Mouse (Mus musculus) left cerebral cortex, adult 18-20 months (tissue): ENCODE results near the gene Uimc1. TPM values are rescaled to one million over a fixed set of nuclear protein-coding genes. Genes with fewer than 3 reads are reported as not detected.
A peak's percentile ranks its signal among the peaks of the same experiment; 100 is the strongest.

Source experiments
- DNase-seq, 2 experiments: peaks; one replicate each; pipeline ENCODE4 v3.0.0; 2021 to 2022; ENCODE audit warnings: low spot score in 2 of 2, mixed read lengths in 1 of 2
- total RNA-seq, 2 experiments: library from RNA; stranded (reverse); gene quantifications; 2 replicates each; pipeline ENCODE4 v1.2.3; 2021

Uimc1 gene
- total RNA-seq, 2 experiments from 2014 or later = 22.0 to 25.5 TPM

- DNase-seq = peak in 1 of 2 experiments; percentile 13
These were observed 42.1 kb downstream of the Uimc1 start for GRCm38 (mm10) chr13:55058042-55058441.

DNA sequence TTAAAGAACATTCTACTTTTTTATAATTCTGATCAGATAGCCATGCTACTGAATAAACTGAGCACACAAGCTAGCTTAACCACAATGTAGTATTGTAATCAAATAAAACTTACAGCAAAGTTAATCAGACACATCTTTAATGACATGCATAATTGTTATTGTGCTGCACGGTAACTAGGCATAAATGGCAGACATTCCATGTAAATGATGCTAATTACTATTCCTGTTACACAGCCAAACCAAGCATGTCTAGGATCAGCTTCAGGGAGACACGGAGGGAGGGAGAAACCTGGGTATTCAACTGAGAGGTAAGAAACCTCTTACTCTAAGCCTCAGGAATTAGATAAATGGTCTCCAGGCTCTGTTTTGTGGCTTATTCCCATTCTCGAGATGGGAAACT, 52.4 kb downstream of the Uimc1 start:
- no peak for DNase-seq

DNA sequence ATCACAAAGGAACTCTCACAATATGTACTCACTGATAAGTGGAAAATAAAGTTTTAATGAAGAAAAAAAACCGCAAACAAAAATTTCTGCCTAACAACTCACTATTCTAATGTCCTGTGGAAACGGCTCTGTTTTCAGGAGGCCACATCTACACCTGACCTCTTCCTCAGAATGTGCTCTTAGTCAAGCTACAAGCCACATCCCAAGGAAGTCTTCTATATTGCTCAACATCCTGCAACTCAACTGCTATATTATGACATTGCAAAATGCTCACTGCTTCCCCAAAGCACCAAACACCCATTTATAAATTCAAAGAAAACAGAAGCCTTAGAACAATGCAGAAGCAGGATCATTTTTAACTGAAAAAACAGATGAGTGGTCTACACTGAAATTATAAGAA, 60.1 kb downstream of the Uimc1 start:
- no peak for DNase-seq

DNA sequence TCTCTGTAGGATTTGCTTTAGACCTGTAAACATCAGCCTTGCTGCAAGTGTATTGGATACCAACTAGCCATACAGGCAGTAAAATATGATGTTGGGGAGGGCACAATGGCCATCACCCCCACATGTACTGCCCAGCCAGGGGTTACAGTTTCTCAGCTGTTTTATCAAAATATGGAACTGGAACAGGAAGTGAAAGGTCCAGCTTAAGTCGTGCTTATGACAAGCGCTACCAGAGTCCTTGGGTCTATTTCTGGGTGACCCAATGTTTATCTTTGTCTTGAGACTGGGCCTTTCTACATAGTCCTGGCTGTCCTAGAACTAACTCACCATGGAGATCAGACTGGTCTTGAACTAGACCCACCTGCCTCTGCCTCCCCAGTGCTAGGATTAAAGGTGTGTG, 75.9 kb downstream of the Uimc1 start:
- no peak for DNase-seq

GRCm38 (mm10) chr13:55022715-55023114, 77.4 kb downstream of the Uimc1 start:
- no peak for DNase-seq

- DNase-seq = no peak
These were observed 77.8 kb downstream of the Uimc1 start for GRCm38 (mm10) chr13:55022256-55022655.

GRCm38 (mm10) chr13:55021194-55021779, 78.8 kb downstream of the Uimc1 start, which contains the start of gene Hk3:
TSS of gene Hk3 (minus strand) at chr13:55021385.
- no peak for DNase-seq

DNA sequence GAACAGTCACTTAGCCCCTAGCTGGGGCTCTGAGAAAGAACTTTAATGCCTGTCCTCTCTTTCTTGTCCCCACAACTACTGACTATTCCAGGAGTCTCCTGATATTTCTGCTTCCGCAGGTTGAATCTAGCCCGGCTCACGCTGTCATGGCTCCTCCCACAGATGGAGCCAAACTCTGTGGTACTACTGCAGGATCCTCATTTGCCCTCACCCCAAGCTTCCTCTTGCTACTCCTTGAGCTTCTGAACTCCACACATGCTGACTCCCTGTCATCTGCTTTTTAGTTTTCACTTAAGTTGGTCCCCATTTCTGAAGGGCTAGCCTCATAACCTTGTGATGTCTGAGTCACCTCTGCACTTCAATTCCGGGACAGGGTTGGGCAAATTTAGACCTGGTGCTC, 80.0 kb downstream of the Uimc1 start:
- DNase-seq = no peak

- DNase-seq = no peak
These were observed 80.9 kb downstream of the Uimc1 start for GRCm38 (mm10) chr13:55019181-55019580.

- no peak for DNase-seq
These were observed 81.4 kb downstream of the Uimc1 start for GRCm38 (mm10) chr13:55018700-55019099.

DNA sequence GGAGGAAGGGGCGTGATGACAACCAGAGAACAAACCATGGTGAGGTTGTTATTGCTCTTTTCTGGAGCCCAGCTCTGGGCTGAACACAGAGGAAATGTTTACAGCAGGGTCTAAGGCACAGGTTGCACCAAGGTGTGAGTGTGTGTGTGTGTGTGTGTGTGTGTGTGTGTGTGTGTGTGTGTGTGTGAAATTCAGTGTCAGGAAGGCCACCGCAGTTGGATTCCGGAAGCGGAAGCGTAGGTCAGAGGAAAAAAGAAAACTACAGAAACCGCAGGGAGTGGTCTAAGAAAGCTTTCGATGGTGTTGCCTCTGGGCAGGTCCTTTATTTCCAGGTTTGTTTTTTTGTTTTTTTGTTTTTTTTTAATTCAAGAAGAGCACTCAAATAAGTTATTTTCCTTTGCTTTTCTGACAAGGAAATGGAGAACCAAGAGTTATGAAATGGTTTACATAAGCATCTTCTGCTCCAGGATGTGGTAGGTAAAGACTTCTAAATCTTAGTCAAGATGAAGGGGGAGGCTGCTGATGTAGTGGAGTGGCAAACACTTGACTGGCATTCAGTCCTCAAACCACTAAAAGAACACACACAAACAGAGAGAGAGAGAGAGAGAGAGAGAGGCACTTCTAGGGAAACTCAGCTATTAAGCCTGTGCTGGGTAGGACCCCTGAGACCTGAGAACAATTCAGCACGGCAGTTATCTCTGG, 82.1 kb downstream of the Uimc1 start:
- DNase-seq = no peak

- no peak for DNase-seq
These were observed 82.8 kb downstream of the Uimc1 start for GRCm38 (mm10) chr13:55017154-55017897.

GRCm38 (mm10) chr13:55014451-55014850, 85.6 kb downstream of the Uimc1 start:
- DNase-seq = no peak

- DNase-seq = no peak
These were observed 86.3 kb downstream of the Uimc1 start for GRCm38 (mm10) chr13:55013702-55014344.

- DNase-seq = no peak
These were observed 88.1 kb downstream of the Uimc1 start for GRCm38 (mm10) chr13:55011981-55012478.

DNA sequence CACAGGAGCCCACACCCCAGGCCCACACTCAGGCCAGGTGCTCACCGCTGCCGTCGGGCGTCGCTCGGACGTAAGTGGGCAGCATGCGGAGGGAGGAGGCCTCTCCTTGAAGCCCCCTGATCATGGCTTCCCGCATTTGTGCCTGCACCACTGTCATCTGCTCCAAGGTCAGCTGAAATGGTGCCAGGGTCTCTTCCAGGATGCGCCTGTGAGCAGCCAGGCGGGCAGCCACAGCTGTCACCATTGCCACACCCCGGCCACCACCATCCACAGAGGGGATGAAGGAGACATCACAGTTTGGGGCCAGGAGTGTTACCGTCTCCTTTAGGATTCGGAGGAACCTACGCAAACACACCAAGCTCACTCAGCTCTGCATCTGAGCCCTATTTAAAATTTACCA, 89.0 kb downstream of the Uimc1 start:
- DNase-seq = no peak

GRCm38 (mm10) chr13:55008589-55008988, 91.5 kb downstream of the Uimc1 start:
- DNase-seq = no peak

- DNase-seq = peak in 1 of 2 experiments; percentile 31
These were observed 93.7 kb downstream of the Uimc1 start for GRCm38 (mm10) chr13:55006415-55006742.

- DNase-seq = peak in 1 of 2 experiments; percentile 52
These were observed 94.2 kb downstream of the Uimc1 start for GRCm38 (mm10) chr13:55005691-55006414.

DNA sequence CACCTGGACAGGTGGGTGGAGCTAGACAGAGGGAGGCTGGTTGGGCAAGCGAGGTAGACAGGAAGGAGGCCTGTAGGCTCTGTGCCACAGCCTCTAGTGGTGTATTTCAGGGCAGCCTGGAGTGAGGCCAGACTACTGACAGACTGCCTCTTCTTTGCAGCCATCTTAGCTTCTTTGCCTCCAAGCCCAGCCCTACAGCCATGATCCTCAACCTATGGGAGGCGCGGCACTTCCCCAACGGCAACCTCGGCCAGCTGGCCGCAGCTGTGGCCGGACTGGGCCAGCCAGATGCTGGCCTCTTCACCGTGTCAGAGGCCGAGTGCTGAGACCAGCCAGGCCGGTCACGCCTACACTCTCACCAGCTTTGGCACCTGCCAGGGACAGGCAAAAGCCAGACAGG, 95.5 kb downstream of the Uimc1 start:
- DNase-seq = no peak

DNA sequence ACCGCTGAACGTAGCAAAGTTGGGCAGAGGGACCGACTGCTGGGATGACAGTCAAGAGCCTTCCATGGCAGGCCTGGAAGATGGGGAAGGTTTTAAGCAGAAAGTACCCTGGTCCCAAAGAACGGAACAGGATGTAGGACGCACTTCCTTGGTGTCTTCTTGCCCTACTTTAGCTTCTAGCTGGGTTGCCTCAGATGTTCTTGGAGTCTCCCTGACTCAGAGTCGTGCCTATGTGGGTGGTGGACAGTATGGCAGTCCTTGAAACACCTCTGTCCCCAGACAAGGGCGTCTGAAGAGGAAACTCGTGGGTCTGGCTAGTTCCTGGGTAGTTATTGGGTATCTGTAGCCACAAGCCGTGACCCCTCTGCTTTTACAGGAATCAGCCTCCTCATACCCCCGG, 98.0 kb downstream of the Uimc1 start:
- DNase-seq = peak; percentile 48 to 51
